Mouse (Mus musculus) limb, embryonic 12.5 days (tissue): Measurements from ENCODE around the gene Parp9. TPM values are rescaled to one million over a fixed set of nuclear protein-coding genes. Genes with fewer than 3 reads are reported as not detected.
"Not testable (repeated sequence)": the region's sequence is repeated elsewhere in the genome, so short reads cannot be mapped to it uniquely, and the experiment has no call there.

Source experiments
- ATAC-seq: fragments of 200-750 bp; cut with Nextera tagmentation; 2 replicates; pipeline ENCODE4 v1.8.0; 2017; ENCODE audit warnings: low read depth, moderate TSS enrichment; ENCODE audit not compliant: insufficient number of reproducible peaks, insufficient read depth, low FRiP score, low TSS enrichment
- H3K27ac ChIP-seq: fragments of 300-500 bp; sonication (generic); 2 replicates; pipeline ENCODE4 v1.5.1; 2016; ENCODE audit warnings: mild to moderate bottlenecking, moderate library complexity
- H3K27me3 ChIP-seq: fragments of 300-500 bp; sonication (generic); 2 replicates; pipeline ENCODE4 v1.6.1; 2016; ENCODE audit warnings: mild to moderate bottlenecking, moderate library complexity
- H3K36me3 ChIP-seq: fragments of 300-500 bp; sonication (generic); 2 replicates; pipeline ENCODE4 v1.6.1; 2016; ENCODE audit warnings: mild to moderate bottlenecking, moderate library complexity
- H3K4me1 ChIP-seq: fragments of 300-500 bp; sonication (generic); replicated peaks from 2 replicates; pipeline ENCODE4 v1.6.1; 2016
- H3K4me2 ChIP-seq: fragments of 300-500 bp; sonication (generic); 2 replicates; pipeline ENCODE4 v1.6.1; 2016; ENCODE audit warnings: mild to moderate bottlenecking, moderate library complexity
- H3K4me3 ChIP-seq: fragments of 300-500 bp; sonication (generic); replicated peaks from 2 replicates; pipeline ENCODE4 v1.5.1; 2016; ENCODE audit warnings: mild to moderate bottlenecking
- H3K9ac ChIP-seq: fragments of 300-500 bp; sonication (generic); replicated peaks from 2 replicates; pipeline ENCODE4 v1.6.1; 2016; ENCODE audit warnings: mild to moderate bottlenecking, moderate library complexity
- H3K9me3 ChIP-seq: fragments of 300-500 bp; sonication (generic); 2 replicates; pipeline ENCODE4 v1.6.1; 2016; ENCODE audit warnings: mild to moderate bottlenecking, moderate library complexity
- WGBS: fragments of 180-500 bp; shearing (Covaris S2); methylation state at CpG from one replicate; pipeline ENCODE4 v1.1.7; 2016; 5-methylcytosine and 5-hydroxymethylcytosine counted together
- polyA plus RNA-seq: library from polyadenylated mRNA; unstranded; fragments of >200 nt; fragmentation: Nextera tagmentation; extraction: Ambion mirVana; gene quantifications from 2 replicates; pipeline ENCODE4 v1.2.1, GENCODE M21; 2016

The Parp9 gene
- 3.8 TPM in 2 replicates for polyA plus RNA-seq

DNA sequence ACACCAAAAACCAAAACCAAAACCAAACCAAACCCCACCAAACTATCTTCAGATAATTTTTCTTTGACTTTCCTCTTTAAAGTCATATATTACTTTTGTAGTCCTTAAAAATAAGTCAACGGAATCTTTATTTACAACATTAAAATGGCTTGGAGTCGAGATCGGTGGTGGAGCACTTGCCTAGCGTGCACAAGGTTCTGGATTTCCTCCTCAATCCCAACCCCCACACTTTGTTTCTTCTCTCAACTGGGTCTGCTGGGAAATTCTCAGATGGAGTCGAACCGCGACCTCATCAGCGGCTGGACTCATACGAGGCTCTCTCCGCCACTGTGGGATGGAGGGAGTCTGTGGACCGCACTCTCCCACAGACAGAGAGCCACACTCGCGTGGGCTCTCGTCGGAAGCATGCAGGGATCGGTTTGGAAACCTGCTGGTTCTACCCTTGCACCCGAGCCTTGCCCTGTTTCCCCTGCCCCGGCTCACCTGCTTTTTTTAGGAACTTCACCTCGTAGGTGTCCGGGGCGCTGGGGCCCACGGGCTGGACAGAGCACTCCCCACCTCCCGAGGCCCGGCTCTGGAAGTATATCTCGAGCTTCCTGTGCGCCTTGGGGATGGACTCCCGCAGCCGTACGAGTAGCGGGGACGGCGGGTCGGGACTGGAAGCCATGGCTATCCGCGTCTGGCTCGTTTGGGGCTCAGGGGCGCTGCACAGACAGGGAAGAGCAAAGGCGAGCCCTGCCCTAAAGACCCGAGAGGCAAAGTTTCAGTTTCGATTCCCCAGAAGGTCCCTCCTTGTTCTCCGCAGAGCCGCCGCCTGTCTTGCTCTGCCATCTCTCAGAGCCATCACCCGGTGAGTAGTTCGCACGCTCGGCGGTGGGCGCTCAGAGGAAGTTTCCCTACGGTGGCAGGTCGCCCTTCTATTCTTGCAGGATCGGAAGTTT lies at the start of gene Parp9, which contains the start of gene Dtx3l:
TSS of gene Parp9 (plus strand) at position 260 of the 941 bp plus-strand sequence.
TSS of gene Dtx3l (minus strand) at position 941 of the 941 bp plus-strand sequence.
- no peak within 1 kb of the TSS for H3K27ac ChIP-seq

DNA sequence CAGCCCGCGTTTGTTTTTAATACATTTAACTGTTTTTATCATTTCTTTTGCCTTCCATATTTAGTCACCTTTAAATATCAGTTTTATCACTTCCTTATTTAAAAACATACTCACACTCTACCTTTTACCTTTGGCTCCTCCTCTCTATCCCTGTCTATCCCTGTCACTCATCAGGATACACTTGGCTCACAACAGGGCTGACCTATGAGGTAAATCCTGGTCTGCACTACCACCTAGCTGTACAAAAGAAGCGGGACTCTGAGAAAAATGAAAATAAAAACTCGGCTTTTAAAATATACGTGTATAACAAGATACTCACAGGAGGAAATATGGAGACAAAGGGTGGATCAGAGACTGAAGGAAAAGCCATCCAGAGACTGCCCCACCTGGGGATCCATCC lies 49.4 kb upstream of the Parp9 start:
- 95% methylated on average over 5 of the region's 5 CpGs for WGBS
- Histone ChIP-seq H3K9ac (no peak overlapping the region), H3K36me3 (no peaks in the 10 kb centered on the region), H3K4me1 (no peaks in the 10 kb centered on the region), H3K27ac (no peak overlapping the region), H3K4me3 (no peak overlapping the region), H3K9me3 (no peaks in the 10 kb centered on the region), H3K4me2 (no peak overlapping the region), H3K27me3 (no peaks in the 10 kb centered on the region)
- no peak for ATAC-seq

More for the DNA sequence above, at the start of gene Parp9, which contains the start of gene Dtx3l:
- Histone ChIP-seq H3K4me1 (peaks cover 7% of the 10 kb centered on the region; the same call in 1 of the 2 replicates), H3K9ac (peak within 1 kb of the TSS; percentile 73), H3K4me3 (peak within 1 kb of the TSS; percentile 62), H3K4me2 (peak within 1 kb of the TSS; percentile 78), H3K36me3 (peaks cover 2% of the 10 kb centered on the region; the same call in 1 of the 2 replicates), H3K9me3 (no peaks in the 10 kb centered on the region), H3K27me3 (peaks cover 10% of the 10 kb centered on the region)
- 2% methylated on average over 52 of the region's 52 CpGs for WGBS
- ATAC-seq = no peak

DNA sequence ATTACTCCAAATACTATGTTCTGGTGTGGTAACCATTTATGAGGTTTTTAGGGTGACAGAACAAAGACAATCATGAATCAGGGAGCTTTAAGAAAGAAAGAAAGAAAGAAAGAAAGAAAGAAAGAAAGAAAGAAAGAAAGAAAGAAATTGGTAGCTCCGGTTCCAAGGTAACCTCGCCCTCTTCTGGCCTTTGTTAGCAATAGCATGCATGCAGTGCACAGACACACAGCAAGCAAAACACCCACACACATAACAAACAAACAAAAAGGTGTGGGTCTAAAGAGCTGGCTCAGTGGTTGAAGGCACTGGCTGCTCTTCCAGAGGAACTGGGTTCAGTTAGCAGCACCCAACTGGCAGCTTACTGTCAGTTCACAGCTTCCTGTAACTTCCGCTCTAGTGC lies 47.6 kb upstream of the Parp9 start:
- Histone ChIP-seq H3K27ac (no peak overlapping the region), H3K36me3 (no peaks in the 10 kb centered on the region), H3K4me1 (no peaks in the 10 kb centered on the region), H3K4me2 (no peak overlapping the region), H3K9ac (no peak overlapping the region), H3K4me3 (no peak overlapping the region), H3K9me3 (no peaks in the 10 kb centered on the region), H3K27me3 (no peaks in the 10 kb centered on the region)
- WGBS = 76% methylated on average over 3 of the region's 3 CpGs
- no peak for ATAC-seq

DNA sequence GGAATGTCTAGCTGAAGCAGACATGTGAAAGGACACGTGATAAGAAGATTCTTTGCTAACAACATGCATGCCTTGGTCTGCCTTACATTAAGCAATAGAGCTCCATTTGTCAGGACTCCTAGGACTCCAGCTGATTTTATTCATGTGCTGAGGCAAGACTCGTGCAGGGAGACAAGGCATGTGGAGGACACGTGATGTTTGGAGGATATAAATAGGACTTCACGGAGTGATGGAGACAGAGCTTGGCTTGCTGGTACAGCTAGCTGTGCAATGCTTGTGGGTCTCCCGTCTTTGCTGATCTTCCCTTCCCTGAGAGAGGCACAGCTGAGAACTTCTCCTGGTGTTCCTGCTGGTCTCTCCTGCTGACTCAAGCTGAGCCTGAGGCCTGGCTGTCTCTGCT lies 46.7 kb upstream of the Parp9 start:
- not testable (repeated sequence) for H3K4me2 ChIP-seq, H3K4me3 ChIP-seq, H3K36me3 ChIP-seq, H3K4me1 ChIP-seq, H3K27me3 ChIP-seq, ATAC-seq, H3K27ac ChIP-seq, H3K9ac ChIP-seq, H3K9me3 ChIP-seq
- 76% methylated on average over 5 of the region's 5 CpGs for WGBS

DNA sequence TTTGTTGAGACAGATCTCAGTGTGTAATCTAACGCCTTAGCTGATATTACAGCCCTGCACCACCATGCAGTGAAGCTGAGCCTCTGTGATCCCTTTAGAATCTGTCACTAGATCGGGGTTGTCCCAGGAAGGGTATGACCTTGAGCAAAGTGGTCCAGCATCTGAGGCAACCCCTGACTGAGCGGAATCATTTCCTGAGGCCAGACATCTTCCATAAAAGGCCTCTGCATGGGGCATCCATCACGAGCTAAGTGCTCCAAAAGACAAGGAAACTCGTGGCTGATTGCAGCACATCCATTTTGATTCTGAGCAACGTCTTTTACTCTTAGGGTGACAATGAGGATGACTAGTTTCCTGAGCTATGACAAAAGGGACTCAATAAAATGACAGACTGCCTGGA lies 43.3 kb upstream of the Parp9 start:
- Histone ChIP-seq H3K9me3 (peaks cover 6% of the 10 kb centered on the region; the same call in 1 of the 2 replicates), H3K4me3 (no peak overlapping the region), H3K9ac (no peak overlapping the region), H3K4me2 (no peak overlapping the region), H3K36me3 (no peaks in the 10 kb centered on the region), H3K4me1 (no peaks in the 10 kb centered on the region), H3K27ac (no peak overlapping the region), H3K27me3 (no peaks in the 10 kb centered on the region)
- ATAC-seq = no peak
- 48% methylated on average over 6 of the region's 6 CpGs for WGBS

DNA sequence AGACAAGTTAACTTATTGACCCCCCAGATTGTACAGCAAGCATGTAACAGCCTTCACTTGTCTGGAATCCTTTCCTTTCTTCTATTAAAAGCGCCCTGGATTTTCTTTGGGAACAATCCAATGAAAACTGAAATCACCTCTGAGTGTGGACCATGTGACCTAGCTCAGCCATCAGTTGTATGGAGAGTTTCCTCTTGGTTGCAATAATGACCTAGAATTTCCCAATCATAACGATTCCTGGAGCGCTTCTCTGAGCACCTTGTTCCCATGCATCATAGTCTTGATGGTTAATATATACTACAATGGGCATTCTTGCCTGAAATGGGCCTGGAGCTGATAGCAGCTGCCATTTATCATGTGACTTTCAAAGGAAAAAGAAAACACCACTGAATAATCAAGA lies 37.7 kb upstream of the Parp9 start:
- H3K9me3 ChIP-seq = peaks cover 6% of the 10 kb centered on the region; the same call in 1 of the 2 replicates
- WGBS = 82% methylated on average over 3 of the region's 3 CpGs
- no peak for ATAC-seq

DNA sequence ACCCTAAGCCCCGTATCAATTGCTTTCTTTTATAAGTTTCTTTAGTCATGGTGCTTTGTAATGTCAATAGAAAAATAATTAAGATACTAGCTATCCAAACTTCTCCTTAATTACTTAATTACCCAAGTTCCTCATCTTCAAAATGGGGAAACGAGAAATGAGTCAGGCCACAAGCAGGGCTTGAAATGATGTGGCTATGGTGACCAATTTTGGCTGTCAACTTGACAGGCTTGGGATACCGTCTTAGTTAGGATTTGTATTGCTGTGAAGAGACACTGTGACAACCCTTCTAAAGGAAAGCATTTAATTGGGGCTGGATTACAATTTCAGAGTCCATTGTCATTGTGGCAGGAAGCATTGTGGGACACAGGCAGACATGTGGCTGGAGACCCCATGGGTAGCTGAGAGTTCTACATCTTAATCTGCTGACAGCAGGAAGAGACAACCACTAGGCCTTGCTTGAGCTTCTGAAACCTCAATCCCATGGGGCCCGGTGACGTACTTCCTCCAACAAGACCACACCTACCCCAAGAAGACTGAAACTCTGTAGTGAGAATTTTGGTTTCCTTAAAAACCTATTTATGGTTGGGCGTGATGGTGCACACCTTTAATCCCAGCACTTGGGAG lies 35.1 kb upstream of the Parp9 start:
- no peak overlapping the region for H3K27ac ChIP-seq
- H3K9me3 ChIP-seq = no peaks in the 10 kb centered on the region
- no peaks in the 10 kb centered on the region for H3K27me3 ChIP-seq
- H3K4me2 ChIP-seq = no peak overlapping the region
- H3K36me3 ChIP-seq = no peaks in the 10 kb centered on the region
- H3K4me1 ChIP-seq = 0 out of 2 replicates have a peak, but pooled peaks cover 2% of the 10 kb centered on the region
- H3K9ac ChIP-seq = no peak overlapping the region
- WGBS = 93% methylated on average over 6 of the region's 6 CpGs
- ATAC-seq = no peak
- H3K4me3 ChIP-seq = no peak overlapping the region

More for the DNA sequence above, 37.7 kb upstream of the Parp9 start:
- Histone ChIP-seq H3K27me3 (no peaks in the 10 kb centered on the region), H3K4me2 (no peak overlapping the region), H3K27ac (no peak overlapping the region), H3K4me3 (no peak overlapping the region), H3K4me1 (0 out of 2 replicates have a peak, but pooled peaks cover 2% of the 10 kb centered on the region), H3K36me3 (no peaks in the 10 kb centered on the region), H3K9ac (no peak overlapping the region)

DNA sequence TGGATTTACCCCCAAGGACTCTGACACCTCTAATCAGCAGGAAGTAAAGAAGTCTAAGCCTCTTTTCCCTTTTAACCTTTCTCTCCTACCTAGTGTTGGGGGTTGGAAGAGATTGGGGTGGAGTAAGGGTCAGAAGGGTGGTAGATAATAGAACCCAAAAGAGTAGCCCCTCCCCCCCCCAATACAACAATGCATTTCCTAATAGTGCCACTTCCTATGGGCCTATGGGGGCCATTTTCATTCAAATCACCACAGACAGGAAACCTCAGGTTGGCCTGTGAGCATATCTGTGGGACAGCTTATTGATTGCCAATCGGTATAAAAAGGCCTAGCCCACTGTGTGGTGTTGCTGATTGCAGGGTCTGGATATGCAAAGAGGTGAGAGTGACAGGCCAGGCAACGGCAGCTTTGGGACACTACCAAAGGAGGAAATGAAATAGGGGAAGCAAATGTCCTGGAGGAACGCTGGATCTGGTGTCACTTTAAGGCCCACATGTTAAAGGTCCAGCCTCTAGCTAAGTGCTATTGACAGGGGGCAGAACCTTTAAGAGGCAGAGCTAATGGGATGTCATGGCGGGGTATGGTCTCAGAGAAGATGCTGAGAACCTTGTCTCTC lies 34.0 kb upstream of the Parp9 start:
- Histone ChIP-seq H3K9me3 (no peaks in the 10 kb centered on the region), H3K4me1 (0 out of 2 replicates have a peak, but pooled peaks cover 2% of the 10 kb centered on the region), H3K27me3 (no peaks in the 10 kb centered on the region), H3K4me2 (no peak overlapping the region), H3K36me3 (no peaks in the 10 kb centered on the region), H3K27ac (no peak overlapping the region), H3K9ac (no peak overlapping the region), H3K4me3 (no peak overlapping the region)
- whole genome bisulfite sequencing = 68% methylated on average over 4 of the region's 4 CpGs
- no peak for ATAC-seq

DNA sequence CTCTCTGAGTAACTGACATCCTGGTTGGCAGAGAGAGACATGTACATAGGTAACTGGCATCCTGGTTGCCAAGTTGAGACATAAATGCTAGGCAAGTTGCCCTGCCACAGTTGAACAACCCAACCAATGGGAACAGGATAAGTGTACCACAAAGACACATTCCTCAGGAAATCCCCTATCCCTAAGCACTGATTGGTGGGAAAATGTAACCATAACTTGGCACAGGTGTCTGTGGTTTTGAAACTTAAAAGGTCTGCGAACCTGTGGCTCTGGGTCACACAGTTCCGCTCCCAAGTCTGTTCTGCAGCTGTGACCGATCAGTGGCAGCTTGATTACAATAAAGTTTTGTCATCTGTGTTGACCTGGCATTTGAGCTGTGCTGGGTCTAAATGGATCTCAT lies 32.9 kb upstream of the Parp9 start:
- Histone ChIP-seq H3K4me3 (no peak overlapping the region), H3K27me3 (no peaks in the 10 kb centered on the region), H3K4me1 (0 out of 2 replicates have a peak, but pooled peaks cover 2% of the 10 kb centered on the region), H3K36me3 (no peaks in the 10 kb centered on the region), H3K9ac (no peak overlapping the region), H3K9me3 (no peaks in the 10 kb centered on the region), H3K27ac (no peak overlapping the region), H3K4me2 (no peak overlapping the region)
- WGBS = 52% methylated on average over 3 of the region's 3 CpGs
- no peak for ATAC-seq

DNA sequence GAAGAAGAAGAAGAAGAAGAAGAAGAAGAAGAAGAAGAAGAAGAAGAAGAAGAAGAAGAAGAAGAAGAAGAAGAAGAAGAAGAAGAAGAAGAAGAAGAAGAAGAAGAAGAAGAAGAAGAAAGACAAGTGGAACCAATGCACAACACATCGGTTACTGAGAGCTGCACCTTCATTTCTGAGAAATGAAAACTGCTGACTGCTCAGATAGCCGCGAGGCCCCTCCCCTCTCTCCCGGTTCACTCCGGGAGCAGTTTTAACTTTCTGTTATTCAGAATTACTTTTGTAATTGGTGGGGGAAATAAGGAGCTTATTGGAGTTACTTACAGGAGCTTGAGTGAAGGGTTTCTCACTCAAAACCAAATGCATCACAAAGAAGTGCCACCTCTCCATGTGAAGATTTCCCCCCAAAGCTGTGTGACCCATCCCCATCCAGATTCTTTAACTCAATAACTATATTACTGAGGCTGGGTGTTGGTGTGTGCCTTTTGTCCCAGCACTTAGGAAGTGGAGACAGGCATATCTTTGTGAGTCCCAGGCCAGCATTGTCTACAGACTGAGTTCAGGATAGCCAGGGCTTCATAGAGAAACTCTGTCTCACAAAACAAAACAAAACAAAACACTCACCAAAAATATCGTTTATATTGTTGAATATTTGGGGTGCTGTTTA lies 32.3 kb upstream of the Parp9 start:
- no peaks in the 10 kb centered on the region for H3K27me3 ChIP-seq
- H3K27ac ChIP-seq = no peak overlapping the region
- H3K4me1 ChIP-seq = 0 out of 2 replicates have a peak, but pooled peaks cover 2% of the 10 kb centered on the region
- WGBS = 81% methylated on average over 6 of the region's 6 CpGs
- no peak overlapping the region for H3K9ac ChIP-seq
- no peak overlapping the region for H3K4me2 ChIP-seq
- no peaks in the 10 kb centered on the region for H3K36me3 ChIP-seq
- no peaks in the 10 kb centered on the region for H3K9me3 ChIP-seq
- ATAC-seq = no peak
- H3K4me3 ChIP-seq = no peak overlapping the region
